Mouse (Mus musculus): ENCODE measurements around the gene Sqor.

- no peak for TF ChIP-seq POLR2A (IDR thresholded peaks at IDR 0.05; ENCODE audit: borderline replicate concordance, insufficient read depth, low read length)
- TF ChIP-seq CTCF (IDR thresholded peaks at IDR 0.05; ENCODE audit: borderline replicate concordance, insufficient read depth, low read depth, low read length) = no peak
Measured at GRCm38 (mm10) chr2:122786167-122786566, 21.1 kb downstream of the Sqor start.
